Mouse (Mus musculus): ENCODE data around the gene Mog. TPM values are rescaled to one million over a fixed set of nuclear protein-coding genes. Genes with fewer than 3 reads are reported as not detected.

Mog gene
- polyA plus RNA-seq (2014; fragmentation: Nextera tagmentation; extraction: Ambion mirVana) = 0.25 and 0.26 TPM in 2 replicates

GRCm38 (mm10) chr17:37022628-37023576, at the start of gene Mog:
Mog (minus strand) TSS chr17:37023398.
- WGBS = 71% methylated on average over 9 of the region's 9 CpGs
- H3K9ac ChIP-seq (ENCODE audit: low read length) = no peak within 1 kb of the TSS
- H3K4me3 ChIP-seq (ENCODE audit: low read depth, low read length) = no peak within 1 kb of the TSS
- H3K9me3 ChIP-seq (ENCODE audit: control insufficient read depth, low read length) = no peaks in the 10 kb centered on the region
- DNase-seq (ENCODE audit: low spot score) (no peak), ATAC-seq (ENCODE audit: insufficient number of reproducible peaks, low FRiP score, low TSS enrichment, low read depth) (no peak)
- no peak within 1 kb of the TSS for H3K4me2 ChIP-seq (ENCODE audit: low read depth, severe bottlenecking)
- no peaks in the 10 kb centered on the region for H3K36me3 ChIP-seq (ENCODE audit: control insufficient read depth, insufficient read depth, low read length)
- H3K27me3 ChIP-seq (ENCODE audit: control insufficient read depth, insufficient read depth, low read length) = no peaks in the 10 kb centered on the region
- no peak within 1 kb of the TSS for H3K27ac ChIP-seq (replicated peaks; ENCODE audit: low read depth, low read length)
- no peaks in the 10 kb centered on the region for H3K4me1 ChIP-seq (ENCODE audit: control insufficient read depth, insufficient read depth, low read length)

- Histone ChIP-seq H3K9ac (ENCODE audit: low read length) (no peak overlapping the region), H3K4me2 (ENCODE audit: low read depth, severe bottlenecking) (no peak overlapping the region), H3K4me3 (ENCODE audit: low read depth, low read length) (no peak overlapping the region), H3K4me1 (ENCODE audit: control insufficient read depth, insufficient read depth, low read length) (no peaks in the 10 kb centered on the region), H3K27ac (replicated peaks; ENCODE audit: low read depth, low read length) (no peak overlapping the region), H3K27me3 (ENCODE audit: control insufficient read depth, insufficient read depth, low read length) (no peaks in the 10 kb centered on the region), H3K9me3 (ENCODE audit: control insufficient read depth, low read length) (no peaks in the 10 kb centered on the region), H3K36me3 (ENCODE audit: control insufficient read depth, insufficient read depth, low read length) (peaks cover 5% of the 10 kb centered on the region; the same call in 1 of the 2 replicates)
- no peak for ATAC-seq (ENCODE audit: insufficient number of reproducible peaks, low FRiP score, low TSS enrichment, low read depth)
- 64% methylated on average over 11 of the region's 11 CpGs for WGBS
- no peak for DNase-seq (ENCODE audit: low spot score)
Measured at GRCm38 (mm10) chr17:37072730-37073276, 49.6 kb upstream of the Mog start.

GRCm38 (mm10) chr17:37072080-37072729, 49.0 kb upstream of the Mog start:
- no peak for ATAC-seq (ENCODE audit: insufficient number of reproducible peaks, low FRiP score, low TSS enrichment, low read depth)
- Histone ChIP-seq H3K27me3 (ENCODE audit: control insufficient read depth, insufficient read depth, low read length) (no peaks in the 10 kb centered on the region), H3K27ac (replicated peaks; ENCODE audit: low read depth, low read length) (no peak overlapping the region), H3K36me3 (ENCODE audit: control insufficient read depth, insufficient read depth, low read length) (peaks cover 5% of the 10 kb centered on the region; the same call in 1 of the 2 replicates), H3K4me1 (ENCODE audit: control insufficient read depth, insufficient read depth, low read length) (no peaks in the 10 kb centered on the region), H3K4me3 (ENCODE audit: low read depth, low read length) (no peak overlapping the region), H3K4me2 (ENCODE audit: low read depth, severe bottlenecking) (no peak overlapping the region), H3K9me3 (ENCODE audit: control insufficient read depth, low read length) (no peaks in the 10 kb centered on the region), H3K9ac (ENCODE audit: low read length) (no peak overlapping the region)
- no peak for DNase-seq (ENCODE audit: low spot score)
- WGBS = 88% methylated on average over 12 of the region's 12 CpGs

- no peak for DNase-seq (ENCODE audit: low spot score)
- Histone ChIP-seq H3K27me3 (ENCODE audit: control insufficient read depth, insufficient read depth, low read length) (no peaks in the 10 kb centered on the region), H3K36me3 (ENCODE audit: control insufficient read depth, insufficient read depth, low read length) (peaks cover 4% of the 10 kb centered on the region; the same call in 1 of the 2 replicates)
Measured at GRCm38 (mm10) chr17:37070121-37070520, 46.9 kb upstream of the Mog start.

GRCm38 (mm10) chr17:37067861-37068260, 44.7 kb upstream of the Mog start:
- no peak overlapping the region for H3K27ac ChIP-seq (replicated peaks; ENCODE audit: low read depth, low read length)
- H3K4me1 ChIP-seq (ENCODE audit: control insufficient read depth, insufficient read depth, low read length) = no peaks in the 10 kb centered on the region
- H3K36me3 ChIP-seq (ENCODE audit: control insufficient read depth, insufficient read depth, low read length) = peaks cover 6% of the 10 kb centered on the region
- no peak overlapping the region for H3K9ac ChIP-seq (ENCODE audit: low read length)
- ATAC-seq (ENCODE audit: insufficient number of reproducible peaks, low FRiP score, low TSS enrichment, low read depth) = no peak
- no peaks in the 10 kb centered on the region for H3K27me3 ChIP-seq (ENCODE audit: control insufficient read depth, insufficient read depth, low read length)
- WGBS = 74% methylated on average over 1 of the region's 1 CpGs
- no peak for DNase-seq (ENCODE audit: low spot score)
- no peaks in the 10 kb centered on the region for H3K9me3 ChIP-seq (ENCODE audit: control insufficient read depth, low read length)
- no peak overlapping the region for H3K4me2 ChIP-seq (ENCODE audit: low read depth, severe bottlenecking)
- no peak overlapping the region for H3K4me3 ChIP-seq (ENCODE audit: low read depth, low read length)

More at GRCm38 (mm10) chr17:37070121-37070520, 46.9 kb upstream of the Mog start:
- Histone ChIP-seq H3K4me2 (ENCODE audit: low read depth, severe bottlenecking) (no peak overlapping the region), H3K27ac (replicated peaks; ENCODE audit: low read depth, low read length) (no peak overlapping the region), H3K9ac (ENCODE audit: low read length) (no peak overlapping the region), H3K9me3 (ENCODE audit: control insufficient read depth, low read length) (no peaks in the 10 kb centered on the region), H3K4me1 (ENCODE audit: control insufficient read depth, insufficient read depth, low read length) (no peaks in the 10 kb centered on the region), H3K4me3 (ENCODE audit: low read depth, low read length) (no peak overlapping the region)
- 86% methylated on average over 8 of the region's 8 CpGs for WGBS
- no peak for ATAC-seq (ENCODE audit: insufficient number of reproducible peaks, low FRiP score, low TSS enrichment, low read depth)

GRCm38 (mm10) chr17:37065993-37066392, 42.8 kb upstream of the Mog start:
- Histone ChIP-seq H3K4me2 (ENCODE audit: low read depth, severe bottlenecking) (no peak overlapping the region), H3K9ac (ENCODE audit: low read length) (no peak overlapping the region), H3K4me3 (ENCODE audit: low read depth, low read length) (no peak overlapping the region), H3K9me3 (ENCODE audit: control insufficient read depth, low read length) (no peaks in the 10 kb centered on the region), H3K27ac (replicated peaks; ENCODE audit: low read depth, low read length) (no peak overlapping the region), H3K27me3 (ENCODE audit: control insufficient read depth, insufficient read depth, low read length) (no peaks in the 10 kb centered on the region), H3K4me1 (ENCODE audit: control insufficient read depth, insufficient read depth, low read length) (no peaks in the 10 kb centered on the region), H3K36me3 (ENCODE audit: control insufficient read depth, insufficient read depth, low read length) (peaks cover 10% of the 10 kb centered on the region)
- no peak for ATAC-seq (ENCODE audit: insufficient number of reproducible peaks, low FRiP score, low TSS enrichment, low read depth)
- 97% methylated on average over 2 of the region's 2 CpGs for WGBS
- no peak for DNase-seq (ENCODE audit: low spot score)

- WGBS = 88% methylated on average over 11 of the region's 11 CpGs
- Histone ChIP-seq H3K27me3 (ENCODE audit: control insufficient read depth, insufficient read depth, low read length) (no peaks in the 10 kb centered on the region), H3K4me3 (ENCODE audit: low read depth, low read length) (no peak overlapping the region), H3K4me1 (ENCODE audit: control insufficient read depth, insufficient read depth, low read length) (no peaks in the 10 kb centered on the region), H3K36me3 (ENCODE audit: control insufficient read depth, insufficient read depth, low read length) (peaks cover 12% of the 10 kb centered on the region), H3K9ac (ENCODE audit: low read length) (no peak overlapping the region), H3K9me3 (ENCODE audit: control insufficient read depth, low read length) (no peaks in the 10 kb centered on the region), H3K4me2 (ENCODE audit: low read depth, severe bottlenecking) (no peak overlapping the region), H3K27ac (replicated peaks; ENCODE audit: low read depth, low read length) (no peak overlapping the region)
- no peak for ATAC-seq (ENCODE audit: insufficient number of reproducible peaks, low FRiP score, low TSS enrichment, low read depth)
- no peak for DNase-seq (ENCODE audit: low spot score)
Measured at GRCm38 (mm10) chr17:37063686-37064495, 40.7 kb upstream of the Mog start.

- Histone ChIP-seq H3K4me1 (ENCODE audit: control insufficient read depth, insufficient read depth, low read length) (no peaks in the 10 kb centered on the region), H3K4me2 (ENCODE audit: low read depth, severe bottlenecking) (no peak overlapping the region), H3K4me3 (ENCODE audit: low read depth, low read length) (no peak overlapping the region), H3K36me3 (ENCODE audit: control insufficient read depth, insufficient read depth, low read length) (peaks cover 12% of the 10 kb centered on the region), H3K9me3 (ENCODE audit: control insufficient read depth, low read length) (no peaks in the 10 kb centered on the region), H3K9ac (ENCODE audit: low read length) (no peak overlapping the region), H3K27ac (replicated peaks; ENCODE audit: low read depth, low read length) (no peak overlapping the region), H3K27me3 (ENCODE audit: control insufficient read depth, insufficient read depth, low read length) (no peaks in the 10 kb centered on the region)
- WGBS = 74% methylated on average over 10 of the region's 10 CpGs
- no peak for ATAC-seq (ENCODE audit: insufficient number of reproducible peaks, low FRiP score, low TSS enrichment, low read depth)
- no peak for DNase-seq (ENCODE audit: low spot score)
Measured at GRCm38 (mm10) chr17:37063063-37063462, 39.9 kb upstream of the Mog start.
